Mouse (Mus musculus) testis, adult 2 months (tissue): ENCODE measurements at regions not wholly inside any gene's neighbourhood (a gene's known extent, or its start where the extent isn't known, plus 50 kb on each side); places are given as distances from the start of the nearest gene placed in this dataset.

ENCODE experiments used
- CTCF ChIP-seq: fragments of 200-500 bp; IDR thresholded peaks from 2 replicates; pipeline ENCODE4 v1.5.1; 2012; ENCODE audit warnings: low read depth, mild to moderate bottlenecking, inconsistent platforms, low read length, moderate library complexity; ENCODE audit not compliant: control insufficient read depth, insufficient read depth, insufficient replicate concordance
- POLR2A ChIP-seq: fragments of 200-500 bp; IDR thresholded peaks from 2 replicates; pipeline ENCODE4 v1.6.1; 2012; ENCODE audit warnings: low read depth, mild to moderate bottlenecking, inconsistent platforms, low read length, moderate library complexity; ENCODE audit not compliant: control insufficient read depth

DNA sequence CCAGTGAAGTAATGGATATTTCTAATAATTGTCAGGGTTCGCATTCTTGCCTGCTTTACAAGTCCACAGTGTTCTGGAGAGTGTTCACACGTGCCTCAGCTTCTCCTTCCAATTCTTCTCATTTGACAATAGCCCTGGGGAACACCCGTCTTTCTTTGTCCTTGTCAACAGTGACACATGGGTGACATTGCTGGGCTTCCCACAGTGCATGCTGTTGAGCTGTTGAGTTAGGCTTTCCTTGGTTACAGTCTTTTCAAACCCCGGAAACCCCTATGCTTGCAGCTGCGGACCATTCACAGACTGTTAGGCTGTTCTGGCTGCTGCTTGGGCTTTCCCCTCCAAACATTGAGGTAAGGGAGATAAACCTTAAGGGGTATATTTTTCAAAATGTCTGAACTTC lies 450.0 kb downstream of the Fgf9 start:
- TF ChIP-seq POLR2A (no peak), CTCF (no peak)
